Mouse (Mus musculus): ENCODE data around the gene Aldh3b3. TPM values are rescaled to one million over a fixed set of nuclear protein-coding genes. Genes with fewer than 3 reads are reported as not detected.

Gene Aldh3b3
- polyA plus RNA-seq, 1 experiment: 1.2 TPM

DNA sequence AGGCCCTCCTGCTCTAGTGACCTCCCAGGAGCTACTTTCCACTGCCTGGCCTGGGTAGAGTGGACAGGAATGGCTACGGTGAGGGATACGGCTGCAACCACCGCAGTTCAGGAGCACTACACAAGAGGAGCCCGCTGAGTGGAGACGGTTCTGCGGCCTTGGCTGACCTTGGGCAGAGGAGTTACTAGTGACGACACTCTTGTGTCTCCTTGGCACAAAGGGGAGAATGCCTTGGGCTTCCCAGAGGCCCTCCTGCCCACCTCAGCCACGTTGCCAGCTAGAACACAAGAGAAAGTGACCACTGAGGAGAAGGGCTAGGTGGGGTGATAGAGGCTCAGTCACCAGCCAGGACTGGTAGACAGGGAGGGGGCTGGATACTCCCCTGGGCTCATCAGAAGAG, 34.3 kb upstream of the Aldh3b3 start:
- TF ChIP-seq MYOG (IDR thresholded peaks at IDR 0.05; ENCODE audit: control insufficient read depth in 1 of 3, insufficient read depth in 1 of 3, insufficient read length in 2 of 3, low read depth in 2 of 3): no peak
- TF ChIP-seq USF1 (IDR thresholded peaks at IDR 0.05; ENCODE audit: low read depth): no peak
- TF ChIP-seq E2F4 (IDR thresholded peaks at IDR 0.05; ENCODE audit: insufficient read depth): no peak
- no peak for TF ChIP-seq POLR2AphosphoS2 (IDR thresholded peaks at IDR 0.05; ENCODE audit: insufficient read length, low read depth)
- no peak for TF ChIP-seq POLR2A (IDR thresholded peaks at IDR 0.05; ENCODE audit: insufficient read length, low read depth)
- no peak for TF ChIP-seq MYOD1 (IDR thresholded peaks at IDR 0.05; ENCODE audit: control insufficient read depth in 1 of 3, insufficient read length in 2 of 3, low read depth in 2 of 3)
- TF ChIP-seq TCF12 (IDR thresholded peaks at IDR 0.05; ENCODE audit: insufficient read depth, poor library complexity, severe bottlenecking): no peak
- no peak for TF ChIP-seq CEBPB (IDR thresholded peaks at IDR 0.05; ENCODE audit: insufficient read depth, poor library complexity, severe bottlenecking)
- TF ChIP-seq TCF3 (IDR thresholded peaks at IDR 0.05; ENCODE audit: insufficient read length, low read depth): no peak
- no peak for TF ChIP-seq REST (IDR thresholded peaks at IDR 0.05; ENCODE audit: insufficient read depth, insufficient read length)
- TF ChIP-seq SRF (IDR thresholded peaks at IDR 0.05; ENCODE audit: control insufficient read depth, insufficient read length, low read depth): no peak
- no peak for TF ChIP-seq MAX (IDR thresholded peaks at IDR 0.05; ENCODE audit: low read depth)
- Histone ChIP-seq H3K4me3 (no peak overlapping the region), H3K36me3 (ENCODE audit: control insufficient read depth, insufficient read depth) (no peaks in the 10 kb centered on the region), H3ac (ENCODE audit: control insufficient read depth, insufficient read length) (no peak overlapping the region), H3K79me2 (ENCODE audit: control insufficient read depth, insufficient read depth) (no peaks in the 10 kb centered on the region), H3K27me3 (ENCODE audit: control insufficient read depth, insufficient read depth, insufficient read length) (no peaks in the 10 kb centered on the region), H3K4me2 (ENCODE audit: low read depth) (peak overlapping the region; percentile 55)

DNA sequence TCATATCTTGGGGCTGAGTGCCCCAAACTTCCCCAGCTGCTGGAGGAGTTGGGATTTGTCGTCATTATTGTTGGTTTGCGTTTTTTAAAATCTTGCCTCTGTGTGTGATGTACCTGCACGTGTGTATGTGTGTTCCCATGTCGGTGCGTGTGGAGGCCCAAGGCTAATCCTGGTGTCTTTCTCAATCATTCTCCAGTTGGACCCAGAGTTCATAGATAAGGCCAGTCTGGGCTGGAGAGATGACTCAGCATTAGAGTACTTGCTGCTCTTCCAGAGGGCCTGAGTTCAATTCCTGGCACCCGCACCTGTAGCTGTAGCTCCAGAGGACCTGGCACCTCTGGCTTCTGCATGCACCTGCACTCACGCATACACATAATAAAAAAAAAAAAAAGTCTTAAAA, 33.6 kb upstream of the Aldh3b3 start:
- Histone ChIP-seq H3K27me3 (ENCODE audit: control insufficient read depth, insufficient read depth, insufficient read length) (no peaks in the 10 kb centered on the region), H3K36me3 (ENCODE audit: control insufficient read depth, insufficient read depth) (no peaks in the 10 kb centered on the region), H3ac (ENCODE audit: control insufficient read depth, insufficient read length) (no peak overlapping the region), H3K4me3 (no peak overlapping the region), H3K79me2 (ENCODE audit: control insufficient read depth, insufficient read depth) (no peaks in the 10 kb centered on the region), H3K4me2 (ENCODE audit: low read depth) (peak overlapping the region; percentile 55)
- TF ChIP-seq MAX (IDR thresholded peaks at IDR 0.05; ENCODE audit: low read depth) (no peak), REST (IDR thresholded peaks at IDR 0.05; ENCODE audit: insufficient read depth, insufficient read length) (no peak), E2F4 (IDR thresholded peaks at IDR 0.05; ENCODE audit: insufficient read depth) (no peak), POLR2AphosphoS2 (IDR thresholded peaks at IDR 0.05; ENCODE audit: insufficient read length, low read depth) (no peak), POLR2A (IDR thresholded peaks at IDR 0.05; ENCODE audit: insufficient read length, low read depth) (no peak), TCF12 (IDR thresholded peaks at IDR 0.05; ENCODE audit: insufficient read depth, poor library complexity, severe bottlenecking) (no peak), MYOD1 (IDR thresholded peaks at IDR 0.05; ENCODE audit: control insufficient read depth in 1 of 3, insufficient read length in 2 of 3, low read depth in 2 of 3) (no peak), SRF (IDR thresholded peaks at IDR 0.05; ENCODE audit: control insufficient read depth, insufficient read length, low read depth) (no peak), TCF3 (IDR thresholded peaks at IDR 0.05; ENCODE audit: insufficient read length, low read depth) (no peak), USF1 (IDR thresholded peaks at IDR 0.05; ENCODE audit: low read depth) (no peak), CEBPB (IDR thresholded peaks at IDR 0.05; ENCODE audit: insufficient read depth, poor library complexity, severe bottlenecking) (no peak), MYOG (IDR thresholded peaks at IDR 0.05; ENCODE audit: control insufficient read depth in 1 of 3, insufficient read depth in 1 of 3, insufficient read length in 2 of 3, low read depth in 2 of 3) (no peak)

DNA sequence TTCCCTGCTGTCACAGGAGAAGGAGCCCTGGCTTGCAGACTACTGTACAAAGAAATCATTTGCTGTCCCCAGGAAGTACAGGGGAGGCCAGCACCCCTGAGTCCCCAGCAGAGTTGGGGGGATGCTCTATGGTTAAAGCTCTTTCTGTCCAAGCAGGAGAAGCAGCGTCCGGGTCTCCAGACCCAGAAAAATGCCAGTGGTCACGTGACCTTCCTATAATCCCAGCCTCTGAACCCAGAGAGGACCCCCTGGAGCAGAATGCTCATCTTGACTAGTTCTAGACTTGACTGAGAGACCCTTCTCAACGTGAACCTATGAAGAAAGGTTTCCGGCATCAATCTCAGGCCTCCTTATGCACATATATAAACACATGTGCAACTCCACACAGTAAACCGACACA, 32.6 kb upstream of the Aldh3b3 start:
- H3K4me3 ChIP-seq: no peak overlapping the region
- no peaks in the 10 kb centered on the region for H3K79me2 ChIP-seq (ENCODE audit: control insufficient read depth, insufficient read depth)
- no peak for TF ChIP-seq E2F4 (IDR thresholded peaks at IDR 0.05; ENCODE audit: insufficient read depth)
- TF ChIP-seq USF1 (IDR thresholded peaks at IDR 0.05; ENCODE audit: low read depth): peak; percentile 70
- peak overlapping the region; percentile 70 for H3K4me2 ChIP-seq (ENCODE audit: low read depth)
- no peak overlapping the region for H3ac ChIP-seq (ENCODE audit: control insufficient read depth, insufficient read length)
- H3K36me3 ChIP-seq (ENCODE audit: control insufficient read depth, insufficient read depth): no peaks in the 10 kb centered on the region
- no peaks in the 10 kb centered on the region for H3K27me3 ChIP-seq (ENCODE audit: control insufficient read depth, insufficient read depth, insufficient read length)

DNA sequence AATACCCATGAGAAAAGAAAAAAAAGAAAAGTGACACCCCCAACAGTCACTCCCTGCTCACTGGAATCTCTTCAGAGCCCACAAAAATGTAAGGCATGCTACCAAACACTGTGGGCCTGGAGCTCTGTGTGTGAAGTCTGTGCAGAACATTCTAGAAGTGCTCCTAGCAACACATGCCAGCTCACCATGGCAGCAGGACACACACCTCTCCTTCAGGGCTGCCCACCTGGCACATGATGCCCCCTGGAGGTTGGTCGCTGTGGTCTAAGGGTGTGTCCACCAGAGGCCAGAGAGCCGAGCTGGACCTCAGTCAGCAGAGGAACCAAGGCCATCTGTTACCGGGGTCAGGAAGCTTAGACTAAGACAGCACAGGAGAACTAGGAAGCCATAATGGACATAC, 32.2 kb upstream of the Aldh3b3 start:
- H3K79me2 ChIP-seq (ENCODE audit: control insufficient read depth, insufficient read depth): no peaks in the 10 kb centered on the region
- no peak for TF ChIP-seq TCF12 (IDR thresholded peaks at IDR 0.05; ENCODE audit: insufficient read depth, poor library complexity, severe bottlenecking)
- TF ChIP-seq POLR2AphosphoS2 (IDR thresholded peaks at IDR 0.05; ENCODE audit: insufficient read length, low read depth): peak; percentile 8
- peak; percentile 39 for TF ChIP-seq POLR2A (IDR thresholded peaks at IDR 0.05; ENCODE audit: insufficient read length, low read depth)
- no peak for TF ChIP-seq SRF (IDR thresholded peaks at IDR 0.05; ENCODE audit: control insufficient read depth, insufficient read length, low read depth)
- TF ChIP-seq TCF3 (IDR thresholded peaks at IDR 0.05; ENCODE audit: insufficient read length, low read depth): peak; percentile 67
- TF ChIP-seq MYOD1 (IDR thresholded peaks at IDR 0.05; ENCODE audit: control insufficient read depth in 1 of 3, insufficient read length in 2 of 3, low read depth in 2 of 3): peak in 2 of 3 experiments; percentile 88 to 91
- peak; percentile 2 to 96 (median 81) for TF ChIP-seq MYOG (IDR thresholded peaks at IDR 0.05; ENCODE audit: control insufficient read depth in 1 of 3, insufficient read depth in 1 of 3, insufficient read length in 2 of 3, low read depth in 2 of 3)
- TF ChIP-seq CEBPB (IDR thresholded peaks at IDR 0.05; ENCODE audit: insufficient read depth, poor library complexity, severe bottlenecking): no peak
- no peak for TF ChIP-seq MAX (IDR thresholded peaks at IDR 0.05; ENCODE audit: low read depth)
- no peak for TF ChIP-seq E2F4 (IDR thresholded peaks at IDR 0.05; ENCODE audit: insufficient read depth)
- no peak for TF ChIP-seq REST (IDR thresholded peaks at IDR 0.05; ENCODE audit: insufficient read depth, insufficient read length)
- TF ChIP-seq USF1 (IDR thresholded peaks at IDR 0.05; ENCODE audit: low read depth): no peak
- H3ac ChIP-seq (ENCODE audit: control insufficient read depth, insufficient read length): no peak overlapping the region
- no peaks in the 10 kb centered on the region for H3K36me3 ChIP-seq (ENCODE audit: control insufficient read depth, insufficient read depth)
- H3K4me2 ChIP-seq (ENCODE audit: low read depth): peak overlapping the region; percentile 70
- H3K4me3 ChIP-seq: no peak overlapping the region
- H3K27me3 ChIP-seq (ENCODE audit: control insufficient read depth, insufficient read depth, insufficient read length): no peaks in the 10 kb centered on the region

DNA sequence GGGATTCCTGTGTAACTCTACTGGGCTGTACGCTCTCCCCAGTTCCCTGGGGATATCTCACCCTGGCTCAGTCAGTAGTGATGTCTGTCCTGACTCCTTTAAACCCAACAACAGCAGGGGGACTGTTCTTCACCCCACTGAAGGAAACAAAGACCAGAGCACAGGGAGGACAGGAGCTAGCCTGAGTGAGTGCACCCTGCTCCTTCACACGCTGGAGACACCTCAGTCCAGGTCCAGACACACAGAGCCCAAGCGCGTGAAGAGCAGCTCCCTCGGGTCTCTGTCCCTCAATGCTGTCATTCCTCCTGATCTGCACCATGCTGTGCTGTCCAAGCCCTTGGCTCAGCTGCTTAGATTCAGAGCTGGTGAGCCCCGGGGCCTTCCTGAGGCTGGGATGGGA, 31.8 kb upstream of the Aldh3b3 start:
- TF ChIP-seq POLR2AphosphoS2 (IDR thresholded peaks at IDR 0.05; ENCODE audit: insufficient read length, low read depth) (no peak), TCF12 (IDR thresholded peaks at IDR 0.05; ENCODE audit: insufficient read depth, poor library complexity, severe bottlenecking) (no peak), USF1 (IDR thresholded peaks at IDR 0.05; ENCODE audit: low read depth) (no peak), POLR2A (IDR thresholded peaks at IDR 0.05; ENCODE audit: insufficient read length, low read depth) (peak; percentile 3), E2F4 (IDR thresholded peaks at IDR 0.05; ENCODE audit: insufficient read depth) (no peak), TCF3 (IDR thresholded peaks at IDR 0.05; ENCODE audit: insufficient read length, low read depth) (no peak), MYOG (IDR thresholded peaks at IDR 0.05; ENCODE audit: control insufficient read depth in 1 of 3, insufficient read depth in 1 of 3, insufficient read length in 2 of 3, low read depth in 2 of 3) (no peak), SRF (IDR thresholded peaks at IDR 0.05; ENCODE audit: control insufficient read depth, insufficient read length, low read depth) (peak; percentile 31), CEBPB (IDR thresholded peaks at IDR 0.05; ENCODE audit: insufficient read depth, poor library complexity, severe bottlenecking) (no peak), REST (IDR thresholded peaks at IDR 0.05; ENCODE audit: insufficient read depth, insufficient read length) (no peak), MYOD1 (IDR thresholded peaks at IDR 0.05; ENCODE audit: control insufficient read depth in 1 of 3, insufficient read length in 2 of 3, low read depth in 2 of 3) (no peak), MAX (IDR thresholded peaks at IDR 0.05; ENCODE audit: low read depth) (no peak)
- Histone ChIP-seq H3K27me3 (ENCODE audit: control insufficient read depth, insufficient read depth, insufficient read length) (no peaks in the 10 kb centered on the region), H3K4me3 (no peak overlapping the region), H3K4me2 (ENCODE audit: low read depth) (peak overlapping the region; percentile 70), H3K36me3 (ENCODE audit: control insufficient read depth, insufficient read depth) (no peaks in the 10 kb centered on the region), H3ac (ENCODE audit: control insufficient read depth, insufficient read length) (no peak overlapping the region), H3K79me2 (ENCODE audit: control insufficient read depth, insufficient read depth) (no peaks in the 10 kb centered on the region)

Data from myocyte (in vitro differentiated cells).